Mouse (Mus musculus) liver, embryonic 11.5 days (tissue): ENCODE measurements around the gene Egfl8. TPM values are rescaled to one million over a fixed set of nuclear protein-coding genes. Genes with fewer than 3 reads are reported as not detected.

Experiments
- ATAC-seq: fragments of 200-750 bp; cut with Nextera tagmentation; replicated peaks from 2 replicates; pipeline ENCODE4 v1.8.0; 2017; ENCODE audit warnings: moderate number of reproducible peaks, mild to moderate bottlenecking, moderate TSS enrichment, moderate library complexity; ENCODE audit not compliant: low FRiP score
- DNase-seq: peaks from one replicate; pipeline ENCODE4 v3.0.0-alpha.2; 2017; ENCODE audit warnings: low spot score
- H3K27ac ChIP-seq: fragments of 300-500 bp; sonication (generic); 2 replicates; pipeline ENCODE4 v1.5.1; 2014; ENCODE audit warnings: mild to moderate bottlenecking, low read depth, low read length, control low read depth
- H3K27me3 ChIP-seq: fragments of 300-500 bp; sonication (generic); replicated peaks from 2 replicates; pipeline ENCODE4 v1.6.1; 2014; ENCODE audit warnings: low read length, mixed read lengths; ENCODE audit not compliant: control insufficient read depth, insufficient read depth
- H3K36me3 ChIP-seq: fragments of 300-500 bp; sonication (generic); 2 replicates; pipeline ENCODE4 v1.6.1; 2014; ENCODE audit warnings: mild to moderate bottlenecking, low read length, moderate library complexity, mixed read lengths; ENCODE audit not compliant: control insufficient read depth, insufficient read depth
- H3K4me1 ChIP-seq: fragments of 300-500 bp; sonication (generic); replicated peaks from 2 replicates; pipeline ENCODE4 v1.6.1; 2014; ENCODE audit warnings: low read length, mixed read lengths; ENCODE audit not compliant: control insufficient read depth, insufficient read depth
- H3K4me2 ChIP-seq: fragments of 300-500 bp; sonication (generic); 2 replicates; pipeline ENCODE4 v1.6.1; 2014; ENCODE audit warnings: mild to moderate bottlenecking, control low read depth, moderate library complexity
- H3K4me3 ChIP-seq: fragments of 300-500 bp; sonication (generic); 2 replicates; pipeline ENCODE4 v1.5.1; 2014; ENCODE audit warnings: low read depth, low read length, control low read depth
- H3K9ac ChIP-seq: fragments of 300-500 bp; sonication (generic); 2 replicates; pipeline ENCODE4 v1.6.1; 2014; ENCODE audit warnings: low read depth, low read length, control low read depth
- H3K9me3 ChIP-seq: fragments of 300-500 bp; sonication (generic); 2 replicates; pipeline ENCODE4 v1.6.1; 2016; ENCODE audit warnings: low read length, inconsistent platforms, mixed read lengths; ENCODE audit not compliant: control insufficient read depth
- WGBS: fragments of 180-500 bp; shearing (Covaris S2); extraction: QIAGEN DNeasy Blood & Tissue Kit; methylation state at CpG from one replicate; pipeline ENCODE4 v1.1.7; 2014; 5-methylcytosine and 5-hydroxymethylcytosine counted together
- polyA plus RNA-seq: library from polyadenylated mRNA; unstranded; fragments of >200 nt; fragmentation: Nextera tagmentation; extraction: Ambion mirVana; gene quantifications from 2 replicates; pipeline ENCODE4 v1.2.1, GENCODE M21; 2014

Egfl8 gene
- polyA plus RNA-seq, 1 experiment from 2014 or later, result 1.6 TPM

DNA sequence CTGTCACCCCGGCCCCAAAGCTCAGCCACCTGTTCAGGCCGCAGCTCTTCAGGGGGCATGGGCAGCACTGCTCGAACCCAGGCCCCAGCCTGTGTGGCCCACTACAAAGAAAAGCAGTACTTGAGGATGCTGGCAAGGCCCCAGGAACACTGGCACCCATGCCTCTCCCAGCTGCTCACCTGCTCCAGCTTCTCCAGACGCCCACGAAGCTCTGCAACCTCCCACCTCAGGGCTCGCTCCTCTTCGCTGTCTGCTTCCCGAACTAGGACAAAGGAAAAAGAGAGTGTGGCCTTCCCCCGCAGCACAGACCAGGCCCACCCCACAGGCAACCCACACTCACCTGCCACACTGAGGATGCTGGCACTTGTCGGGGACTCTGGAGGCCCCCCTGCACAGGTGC is 1.9 kb downstream of the Egfl8 start:
- 89% methylated on average over 10 of the region's 10 CpGs for WGBS
- no peak overlapping the region for H3K4me3 ChIP-seq
- peaks cover 9% of the 10 kb centered on the region for H3K4me1 ChIP-seq
- H3K27me3 ChIP-seq, result no peaks in the 10 kb centered on the region
- ATAC-seq (no peak; the same call in 1 of the 2 replicates), DNase-seq (no peak)
- no peaks in the 10 kb centered on the region for H3K9me3 ChIP-seq
- H3K27ac ChIP-seq, result peak overlapping the region; percentile 71; the same call in 1 of the 2 replicates
- H3K9ac ChIP-seq, result 0 out of 2 replicates have a peak overlapping the region, but pooled peaks have one; percentile 20
- H3K4me2 ChIP-seq, result no peak overlapping the region
- peaks cover 26% of the 10 kb centered on the region for H3K36me3 ChIP-seq

DNA sequence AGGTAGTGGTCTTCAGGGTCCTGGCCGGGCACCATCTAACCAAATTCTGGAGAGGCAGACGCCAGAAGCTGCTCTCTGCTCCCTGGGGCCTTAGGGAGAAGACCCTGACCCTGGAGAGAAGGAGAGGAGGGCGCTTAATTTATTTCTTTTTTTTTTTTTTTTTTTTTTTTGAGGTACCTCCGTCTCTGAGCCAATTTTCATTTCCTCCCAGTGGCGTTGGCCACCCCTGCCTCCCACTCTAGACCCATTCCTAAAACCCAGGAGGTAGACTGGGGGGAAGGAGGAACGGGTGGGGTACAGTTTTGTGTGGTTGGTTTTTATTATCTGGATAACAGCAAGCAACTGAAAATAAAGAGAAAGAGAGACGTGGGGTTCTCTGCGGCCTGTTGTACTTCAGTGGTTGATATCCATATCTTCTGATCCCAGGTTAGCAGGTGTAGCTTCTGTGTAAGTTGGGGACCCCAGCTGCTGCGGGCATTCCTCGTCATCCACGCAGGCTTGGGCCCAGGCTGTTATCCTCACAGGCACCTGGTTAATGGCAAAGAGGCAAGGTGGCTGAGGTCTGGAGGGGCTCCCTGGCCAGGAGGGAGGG is 2.6 kb downstream of the Egfl8 start:
- WGBS, result 59% methylated on average over 11 of the region's 11 CpGs

DNA sequence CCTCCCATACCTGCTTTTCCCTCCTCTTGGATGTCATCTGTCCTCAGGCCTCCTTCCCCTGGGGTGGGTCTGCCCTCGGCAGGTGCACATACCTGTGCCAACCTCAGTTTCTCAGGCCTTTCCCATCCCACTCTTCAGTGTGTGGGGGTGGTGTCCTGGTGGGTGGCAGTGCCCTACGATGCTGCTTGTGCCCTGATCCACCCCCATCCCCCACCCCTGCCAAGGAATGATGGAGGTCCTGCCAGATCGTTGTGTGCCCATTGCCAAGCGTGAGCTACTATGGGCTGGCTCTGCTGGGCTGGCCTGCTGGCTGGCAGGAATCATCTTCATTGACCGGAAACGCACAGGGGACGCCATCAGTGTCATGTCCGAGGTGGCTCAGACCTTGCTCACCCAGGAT is 4.7 kb downstream of the Egfl8 start:
- Histone ChIP-seq H3K4me3 (no peak overlapping the region), H3K4me2 (no peak overlapping the region), H3K27ac (no peak overlapping the region), H3K27me3 (no peaks in the 10 kb centered on the region), H3K4me1 (peaks cover 24% of the 10 kb centered on the region), H3K9ac (no peak overlapping the region), H3K36me3 (peaks cover 26% of the 10 kb centered on the region), H3K9me3 (no peaks in the 10 kb centered on the region)
- DNase-seq (no peak), ATAC-seq (no peak)
- 94% methylated on average over 8 of the region's 8 CpGs for WGBS

More for the DNA sequence above, 2.6 kb downstream of the Egfl8 start:
- H3K27me3 ChIP-seq, result no peaks in the 10 kb centered on the region
- no peak overlapping the region for H3K4me3 ChIP-seq
- peak overlapping the region; percentile 20; the same call in 1 of the 2 replicates for H3K9ac ChIP-seq
- peaks cover 13% of the 10 kb centered on the region for H3K4me1 ChIP-seq
- peak; percentile 58 for ATAC-seq
- peak overlapping the region; percentile 71 for H3K27ac ChIP-seq
- no peaks in the 10 kb centered on the region for H3K9me3 ChIP-seq
- DNase-seq, result no peak
- H3K36me3 ChIP-seq, result peaks cover 26% of the 10 kb centered on the region
- H3K4me2 ChIP-seq, result no peak overlapping the region

DNA sequence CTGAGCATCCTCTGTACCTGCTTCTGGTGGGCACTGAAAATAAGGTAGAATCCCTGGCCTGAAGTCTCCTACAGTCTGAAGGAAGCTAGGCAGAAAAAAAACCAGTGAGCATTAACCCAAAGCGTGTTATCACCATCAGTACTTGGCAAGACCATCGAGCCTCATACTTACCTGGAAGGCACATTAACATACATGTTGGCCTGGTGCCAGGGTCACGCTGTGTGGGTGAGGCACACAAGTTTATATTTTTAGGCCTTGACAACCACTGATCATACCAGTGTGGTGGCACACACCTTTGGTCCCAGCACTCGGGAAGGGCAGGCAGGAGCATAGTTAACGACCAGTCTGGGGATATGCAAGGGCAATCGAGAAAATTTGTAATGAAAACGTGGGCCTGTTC is 7.8 kb downstream of the Egfl8 start:
- Histone ChIP-seq H3K27me3 (no peaks in the 10 kb centered on the region), H3K9me3 (no peaks in the 10 kb centered on the region), H3K27ac (no peak overlapping the region), H3K4me1 (peaks cover 23% of the 10 kb centered on the region), H3K4me3 (no peak overlapping the region), H3K9ac (no peak overlapping the region), H3K36me3 (peaks cover 20% of the 10 kb centered on the region), H3K4me2 (0 out of 2 replicates have a peak overlapping the region, but pooled peaks have one; percentile 20)
- no peak for ATAC-seq
- no peak for DNase-seq
- WGBS, result 87% methylated on average over 7 of the region's 7 CpGs

DNA sequence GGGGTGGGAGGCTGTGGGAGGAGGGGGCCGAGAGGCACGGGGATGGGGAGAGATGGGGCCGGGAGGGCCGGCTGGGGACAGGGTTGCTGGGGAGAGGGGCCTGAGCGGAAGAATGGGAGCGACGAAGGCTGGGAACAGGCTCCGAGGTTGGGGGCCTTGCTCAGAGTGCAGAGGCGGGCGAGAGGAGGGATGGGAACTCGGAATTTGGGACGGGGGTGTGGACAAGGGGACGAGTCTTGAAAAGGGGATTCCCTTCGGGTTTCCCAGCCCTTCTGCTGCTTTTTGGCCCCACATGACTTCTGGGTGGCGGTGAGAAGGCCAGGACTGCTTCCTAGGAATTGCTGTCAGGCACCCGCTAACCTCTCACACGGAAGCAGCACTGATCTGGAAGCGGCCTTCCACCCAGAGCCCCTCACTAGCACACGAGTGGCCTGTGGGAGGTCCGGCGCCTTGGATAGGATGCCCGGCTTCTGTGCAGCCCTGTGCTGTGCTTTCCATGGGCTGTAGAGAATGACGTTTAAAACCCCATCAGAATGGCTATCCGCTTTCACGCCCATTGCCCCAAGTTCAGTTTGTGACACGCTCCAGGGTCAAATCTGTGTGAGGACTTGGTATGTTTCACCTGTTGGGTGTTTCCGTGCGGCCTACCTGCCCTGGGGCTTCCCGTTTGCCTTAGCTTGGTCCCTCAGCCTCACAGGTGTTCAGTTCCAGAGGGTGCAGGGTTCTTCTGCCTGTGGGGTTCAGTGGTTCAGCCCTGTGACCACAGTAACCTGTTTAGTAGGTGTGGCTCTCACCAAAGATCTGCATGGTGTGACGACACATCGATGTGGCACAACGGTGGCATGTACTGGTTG is 9.4 kb downstream of the Egfl8 start:
- 16% methylated on average over 32 of the region's 32 CpGs for WGBS
- DNase-seq (no peak), ATAC-seq (no peak)
- Histone ChIP-seq H3K27me3 (no peaks in the 10 kb centered on the region), H3K4me3 (peak overlapping the region; percentile 98), H3K9ac (peak overlapping the region; percentile 87), H3K4me2 (peak overlapping the region; percentile 95), H3K4me1 (peaks cover 25% of the 10 kb centered on the region), H3K9me3 (no peaks in the 10 kb centered on the region), H3K27ac (peak overlapping the region; percentile 70), H3K36me3 (peaks cover 16% of the 10 kb centered on the region)

DNA sequence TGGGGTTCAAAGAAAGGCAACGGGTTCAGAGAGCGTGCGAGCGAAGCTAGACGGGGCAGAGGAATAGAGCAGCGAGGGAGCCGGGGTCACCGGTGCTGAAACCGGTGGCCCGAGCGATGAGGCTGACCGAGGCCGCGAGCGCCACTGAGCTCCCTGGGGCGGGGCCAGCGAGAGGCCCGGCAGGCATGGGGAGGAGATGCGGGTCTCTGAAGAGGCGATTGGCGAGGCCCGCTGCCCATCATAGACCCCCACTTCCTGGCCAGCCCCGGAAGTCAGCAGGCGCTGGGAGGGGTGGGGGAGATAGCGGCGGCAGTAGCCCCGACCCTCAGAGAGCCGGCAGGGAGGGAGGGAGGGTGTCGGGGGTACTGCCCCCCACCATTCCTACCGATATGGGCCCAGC is 10.2 kb downstream of the Egfl8 start:
- no peaks in the 10 kb centered on the region for H3K9me3 ChIP-seq
- H3K4me3 ChIP-seq, result peak overlapping the region; percentile 98
- ATAC-seq (peak; percentile 61), DNase-seq (peak; percentile 94)
- no peaks in the 10 kb centered on the region for H3K27me3 ChIP-seq
- H3K36me3 ChIP-seq, result peaks cover 10% of the 10 kb centered on the region; the same call in 1 of the 2 replicates
- H3K4me2 ChIP-seq, result peak overlapping the region; percentile 95
- WGBS, result 1% methylated on average over 30 of the region's 30 CpGs
- H3K9ac ChIP-seq, result peak overlapping the region; percentile 87
- peak overlapping the region; percentile 95 for H3K27ac ChIP-seq
- H3K4me1 ChIP-seq, result peaks cover 25% of the 10 kb centered on the region

DNA sequence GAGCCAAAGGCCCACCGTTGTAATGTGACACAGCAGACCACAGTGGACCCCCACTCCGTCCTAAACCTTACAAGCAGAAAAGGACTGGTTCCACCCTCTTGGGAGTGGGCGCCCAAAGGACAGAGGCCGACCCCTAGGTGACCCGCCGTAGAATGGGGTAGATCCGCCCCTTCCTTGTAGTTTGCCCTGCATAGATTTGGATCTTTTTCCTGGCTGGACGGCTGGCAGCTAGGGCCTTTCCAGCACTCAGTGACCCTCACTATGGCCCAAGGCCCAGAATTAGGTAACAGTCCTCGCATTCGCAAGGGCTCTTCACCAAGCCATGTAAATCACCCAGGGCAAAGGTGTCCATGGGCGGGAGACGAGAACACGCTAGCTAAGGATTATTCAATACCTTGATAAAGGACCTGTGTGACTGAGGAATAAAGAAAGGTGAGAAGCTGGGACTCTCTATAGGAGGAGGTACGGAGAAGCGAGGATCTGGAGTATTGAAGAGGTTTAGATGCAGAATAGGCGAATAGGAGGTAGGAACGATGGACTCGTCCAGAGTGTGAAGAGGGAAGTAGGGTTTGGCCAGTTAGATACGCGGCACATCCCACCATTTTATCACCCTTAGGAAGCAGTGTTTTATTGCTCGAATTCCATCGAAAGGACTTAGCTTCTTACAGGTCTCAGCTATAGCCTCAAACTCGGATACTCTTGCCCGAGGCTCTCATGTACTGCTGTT is 11.1 kb downstream of the Egfl8 start:
- Histone ChIP-seq H3K27me3 (no peaks in the 10 kb centered on the region), H3K9me3 (no peaks in the 10 kb centered on the region), H3K9ac (peak overlapping the region; percentile 87), H3K27ac (peak overlapping the region; percentile 95), H3K4me1 (peaks cover 25% of the 10 kb centered on the region), H3K36me3 (peaks cover 11% of the 10 kb centered on the region), H3K4me2 (peak overlapping the region; percentile 95), H3K4me3 (peak overlapping the region; percentile 98)
- 15% methylated on average over 24 of the region's 24 CpGs for WGBS
- DNase-seq, result no peak
- ATAC-seq, result no peak

DNA sequence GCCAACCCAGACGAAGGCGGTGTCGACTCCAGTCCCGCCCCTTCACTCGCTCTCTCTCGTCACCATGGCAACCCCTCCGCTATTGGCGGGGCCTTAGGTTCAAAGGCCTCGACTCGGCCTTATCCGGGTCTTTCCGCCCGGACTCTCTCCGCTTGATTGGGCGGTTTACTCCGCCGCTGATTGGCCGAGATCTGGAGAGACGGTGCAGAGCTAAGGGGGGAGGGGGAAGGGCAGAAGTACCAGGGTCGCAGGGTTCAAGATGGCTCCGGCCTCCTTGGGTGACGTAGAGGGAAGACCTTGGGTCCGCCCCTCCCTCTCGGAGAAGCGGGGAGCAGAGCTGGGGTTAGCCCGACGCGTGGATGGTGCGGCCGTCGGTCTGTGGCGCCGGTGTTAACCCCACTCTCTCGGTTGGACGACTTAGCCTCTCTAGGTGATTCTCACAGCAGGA is 11.7 kb downstream of the Egfl8 start, which contains the start of gene Agpat1:
TSS of gene Agpat1 (plus strand) at position 202 of the 448 bp plus-strand sequence.
- DNase-seq, result peak; percentile 99

More for the DNA sequence above, 11.7 kb downstream of the Egfl8 start, which contains the start of gene Agpat1:
- Histone ChIP-seq H3K9me3 (no peaks in the 10 kb centered on the region), H3K4me2 (peak within 1 kb of the TSS; percentile 95), H3K4me1 (peaks cover 27% of the 10 kb centered on the region), H3K9ac (peak within 1 kb of the TSS; percentile 90), H3K36me3 (peaks cover 11% of the 10 kb centered on the region), H3K27ac (peak within 1 kb of the TSS; percentile 95), H3K4me3 (peak within 1 kb of the TSS; percentile 98), H3K27me3 (no peaks in the 10 kb centered on the region)
- WGBS, result under 1% methylated on average over 35 of the region's 35 CpGs
- ATAC-seq, result peak; percentile 84
